Mouse (Mus musculus) CH12.LX (cell line): ENCODE results near the gene Lca5l. TPM values are rescaled to one million over a fixed set of nuclear protein-coding genes. Genes with fewer than 3 reads are reported as not detected.

Source experiments
- DNase-seq: peaks from one replicate; pipeline ENCODE4 v3.0.0-alpha.2; 2013; ENCODE audit errors: extremely low read depth
- H3K27ac ChIP-seq: 2 replicates; pipeline ENCODE4 v1.5.1; 2012; ENCODE audit warnings: low read depth, mild to moderate bottlenecking, control low read depth, moderate library complexity; ENCODE audit not compliant: insufficient read depth
- H3K27me3 ChIP-seq: replicated peaks from 2 replicates; pipeline ENCODE3; 2012; ENCODE audit warnings: inconsistent platforms
- H3K36me3 ChIP-seq, 2 experiments: replicated peaks in 1 of 2; 2 replicates each; pipeline versions ENCODE3 to v1.6.1; 2012; ENCODE audit warnings: inconsistent platforms in 1 of 2, low read length in 1 of 2, mild to moderate bottlenecking in 1 of 2, mixed read lengths in 1 of 2, moderate library complexity in 1 of 2; ENCODE audit not compliant: control insufficient read depth in 1 of 2, insufficient read depth in 1 of 2
- H3K4me1 ChIP-seq, 2 experiments: 2 replicates each; pipeline ENCODE4 v1.6.1; 2012; ENCODE audit warnings: inconsistent platforms in 1 of 2, moderate library complexity in 1 of 2; ENCODE audit not compliant: insufficient read depth in 2 of 2, control insufficient read depth in 1 of 2
- H3K4me2 ChIP-seq: 2 replicates; pipeline ENCODE4 v1.6.1; 2012; ENCODE audit warnings: low read depth, mild to moderate bottlenecking, control low read depth; ENCODE audit not compliant: poor library complexity, insufficient read depth, severe bottlenecking
- H3K4me3 ChIP-seq, 3 experiments: fragments of 150-350 bp in 1 of 3; sonication (generic) in 1 of 3; replicated peaks in 1 of 3; 2 replicates each; pipeline versions ENCODE3 to v1.5.1; 2011 to 2012; ENCODE audit warnings: low read depth in 2 of 3, low read length in 2 of 3, mild to moderate bottlenecking in 2 of 3, moderate library complexity in 2 of 3, control low read depth in 1 of 3, improper control_type of control experiment in 1 of 3, inconsistent platforms in 1 of 3, mixed read lengths in 1 of 3; ENCODE audit not compliant: poor library complexity in 1 of 3
- H3K79me2 ChIP-seq: replicated peaks from 2 replicates; pipeline ENCODE4 v1.6.1; 2012; ENCODE audit warnings: mild to moderate bottlenecking, moderate library complexity; ENCODE audit not compliant: control insufficient read depth, poor library complexity, insufficient read depth, severe bottlenecking; ENCODE audit errors: extremely low read depth
- H3K9ac ChIP-seq: 2 replicates; pipeline ENCODE4 v1.6.1; 2012; ENCODE audit warnings: low read depth, mild to moderate bottlenecking, control low read depth, moderate library complexity; ENCODE audit not compliant: insufficient read depth
- H3K9me3 ChIP-seq: replicated peaks from 2 replicates; pipeline ENCODE3; 2012; ENCODE audit warnings: low read length, inconsistent platforms, mixed read lengths
- BHLHE40 ChIP-seq: IDR thresholded peaks from 2 replicates; pipeline ENCODE4 v1.6.1; 2011; ENCODE audit warnings: mild to moderate bottlenecking, low read depth, low read length, improper control_type of control experiment
- CHD1 ChIP-seq: IDR thresholded peaks from 2 replicates; pipeline ENCODE4 v1.6.1; 2012; ENCODE audit warnings: low read depth, low read length, improper control_type of control experiment, inconsistent platforms
- ELF1 ChIP-seq: IDR thresholded peaks from 2 replicates; pipeline ENCODE4 v1.6.1; 2014; ENCODE audit warnings: low read depth, mild to moderate bottlenecking, inconsistent platforms, low read length, improper control_type of control experiment
- HCFC1 ChIP-seq: IDR thresholded peaks from 2 replicates; pipeline ENCODE4 v1.6.1; 2012; ENCODE audit warnings: low read depth, mild to moderate bottlenecking, inconsistent platforms, low read length, improper control_type of control experiment
- IRF4 ChIP-seq: IDR thresholded peaks from 2 replicates; pipeline ENCODE4 v1.6.1; 2014; ENCODE audit warnings: low read depth, mild to moderate bottlenecking, inconsistent platforms, low read length, improper control_type of control experiment
- JUN ChIP-seq: IDR thresholded peaks from 2 replicates; pipeline ENCODE4 v1.6.1; 2011; ENCODE audit warnings: low read depth, mild to moderate bottlenecking, low read length, improper control_type of control experiment, moderate library complexity; ENCODE audit not compliant: insufficient read depth
- MXI1 ChIP-seq: IDR thresholded peaks from 2 replicates; pipeline ENCODE4 v1.6.1; 2011; ENCODE audit warnings: mild to moderate bottlenecking, low read depth, low read length, improper control_type of control experiment
- MYC ChIP-seq: IDR thresholded peaks from 2 replicates; pipeline ENCODE4 v1.6.1; 2011; ENCODE audit warnings: low read depth, mild to moderate bottlenecking, improper control_type of control experiment, low read length
- NELFE ChIP-seq: IDR thresholded peaks from 2 replicates; pipeline ENCODE4 v1.6.1; 2011; ENCODE audit warnings: low read depth, low read length, improper control_type of control experiment
- NRF1 ChIP-seq: IDR thresholded peaks from 2 replicates; pipeline ENCODE4 v1.6.1; 2014; ENCODE audit warnings: low read depth, mild to moderate bottlenecking, inconsistent platforms, low read length, improper control_type of control experiment, moderate library complexity
- PAX5 ChIP-seq: IDR thresholded peaks from 2 replicates; pipeline ENCODE4 v1.6.1; 2012; ENCODE audit warnings: low read length, inconsistent platforms, mixed read lengths
- POLR2A ChIP-seq: IDR thresholded peaks from 2 replicates; pipeline ENCODE4 v1.6.1; 2011; ENCODE audit warnings: low read depth, mild to moderate bottlenecking, improper control_type of control experiment, low read length
- POLR2AphosphoS2 ChIP-seq: IDR thresholded peaks from 2 replicates; pipeline ENCODE4 v1.6.1; 2011; ENCODE audit warnings: low read depth, low read length, improper control_type of control experiment
- RCOR1 ChIP-seq: conservative IDR thresholded peaks from 2 replicates; pipeline ENCODE4 v1.6.1; 2012; ENCODE audit warnings: low read depth, mild to moderate bottlenecking, inconsistent platforms, low read length, improper control_type of control experiment
- SIN3A ChIP-seq: IDR thresholded peaks from 2 replicates; pipeline ENCODE4 v1.6.1; 2012; ENCODE audit warnings: low read length, improper control_type of control experiment, inconsistent platforms
- TCF12 ChIP-seq: IDR thresholded peaks from 2 replicates; pipeline ENCODE4 v1.6.1; 2014; ENCODE audit warnings: low read depth, mild to moderate bottlenecking, inconsistent platforms, low read length, improper control_type of control experiment
- UBTF ChIP-seq: IDR thresholded peaks from 2 replicates; pipeline ENCODE4 v1.6.1; 2012; ENCODE audit warnings: low read depth, mild to moderate bottlenecking, inconsistent platforms, low read length, improper control_type of control experiment, moderate library complexity
- ZMIZ1 ChIP-seq: IDR thresholded peaks from 2 replicates; pipeline ENCODE4 v1.6.1; 2012; ENCODE audit warnings: low read depth, mild to moderate bottlenecking, inconsistent platforms, low read length, improper control_type of control experiment
- dilution Hi-C: fragments of 300-500 bp; cut with MboI; formaldehyde crosslinking; loops from 2 replicates; pipeline ENCODE4 v1.14.3; 2020; ENCODE audit warnings: low sequenced_read_pairs; ENCODE audit not compliant: extremely low pct_unique_long_range_greater_than_20kb, extremely low pct_ligation_motif_present
- in situ Hi-C: fragments of 300-500 bp; cut with MboI; formaldehyde crosslinking; loops from 3 replicates; pipeline ENCODE4 v1.14.3; 2019; ENCODE audit warnings: low sequenced_read_pairs, low pct_ligation_motif_present, low pct_unique_long_range_greater_than_20kb, mixed read lengths
- polyA plus RNA-seq: library from polyadenylated mRNA; unstranded; fragments of >175 nt; gene quantifications from 2 replicates; pipeline ENCODE4 v1.2.1, GENCODE M21; 2012; ENCODE audit warnings: low read depth; ENCODE audit not compliant: insufficient read length
- total RNA-seq, 2 experiments: library from RNA; depleted of rRNA; stranded (reverse); fragments of 300-350 nt in 1 of 2; fragments of >200 nt in 1 of 2; gene quantifications; 2 replicates each; pipeline ENCODE4 v1.2.3; 2012 to 2014

The Lca5l gene
- total RNA-seq (2012; rRNA removed) (0.04 TPM in 1 of 2 replicates, not detected in the other), total RNA-seq (2014; rRNA removed) (not detected in 2 replicates), polyA plus RNA-seq (0.33 and 0.37 TPM in 2 replicates)

GRCm38 (mm10) chr16:96191531-96192506 is at the start of gene Lca5l:
Gene Lca5l (minus strand): TSS chr16:96192271.
- dilution Hi-C loops (no loop called here), in situ Hi-C loops (no loop called here)
- Histone ChIP-seq H3K9me3 (no peaks in the 10 kb centered on the region), H3K4me2 (peak within 1 kb of the TSS; percentile 93), H3K9ac (peak within 1 kb of the TSS; percentile 67), H3K4me1 (peaks cover 0 to 7% of the 10 kb centered on the region in 2 experiments; a peak in 2 of 4 replicates), H3K4me3 (peak within 1 kb of the TSS; percentile 65 to 92 (median 72)), H3K79me2 (no peaks in the 10 kb centered on the region), H3K36me3 (no peaks in the 10 kb centered on the region), H3K27ac (no peak within 1 kb of the TSS), H3K27me3 (peaks cover 17% of the 10 kb centered on the region)
- TF ChIP-seq SIN3A (peak; percentile 91; the same call in 1 of the 2 replicates), POLR2AphosphoS2 (peak; percentile 73; the same call in 1 of the 2 replicates), MXI1 (peak; percentile 93), IRF4 (no peak; the same call in 1 of the 2 replicates), HCFC1 (peak; percentile 74), TCF12 (peak; percentile 76), PAX5 (no peak), BHLHE40 (0 out of 2 replicates have a peak, but pooled peaks have one; percentile 15), NELFE (peak; percentile 89), JUN (no peak), POLR2A (peak; percentile 95), RCOR1 (no peak), NRF1 (peak; percentile 93), ZMIZ1 (0 out of 2 replicates have a peak, but pooled peaks have one; percentile 47), MYC (no peak), ELF1 (peak; percentile 73), UBTF (peak; percentile 74), CHD1 (no peak)
- peak; percentile 99 for DNase-seq
